Mouse (Mus musculus): ENCODE measurements around the gene Mlec. TPM values are rescaled to one million over a fixed set of nuclear protein-coding genes. Genes with fewer than 3 reads are reported as not detected.

Gene Mlec
- polyA plus RNA-seq, 1 experiment from 2014 or later: 71.6 TPM

Other genes with a start within 250 kb of the Mlec start
- gene Oasl1, start 234.9 kb downstream of the Mlec start, polyA plus RNA-seq (2014; fragmentation: Nextera tagmentation; extraction: Ambion mirVana): 1.7 and 2.3 TPM in 2 replicates
- 45.2 and 57.7 TPM in 2 replicates for gene 2210016L21Rik, start 216.0 kb downstream of the Mlec start, polyA plus RNA-seq (2014; fragmentation: Nextera tagmentation; extraction: Ambion mirVana)
- gene Hnf1a, start 187.1 kb downstream of the Mlec start, polyA plus RNA-seq (2014; fragmentation: Nextera tagmentation; extraction: Ambion mirVana): 8.4 and 10.0 TPM in 2 replicates
- 21.1 and 21.5 TPM in 2 replicates for gene Sppl3, start 147.0 kb downstream of the Mlec start, polyA plus RNA-seq (2014; fragmentation: Nextera tagmentation; extraction: Ambion mirVana)
- gene Gm10401, start 59.9 kb downstream of the Mlec start, polyA plus RNA-seq (2014; fragmentation: Nextera tagmentation; extraction: Ambion mirVana): 42.4 and 46.5 TPM in 2 replicates
- 53.3 and 57.3 TPM in 2 replicates for gene Acads, start 38.8 kb downstream of the Mlec start, polyA plus RNA-seq (2014; fragmentation: Nextera tagmentation; extraction: Ambion mirVana)
- 30.6 and 31.0 TPM in 2 replicates for gene Unc119b, start 23.2 kb downstream of the Mlec start, polyA plus RNA-seq (2014; fragmentation: Nextera tagmentation; extraction: Ambion mirVana)
- 1.2 and 1.3 TPM in 2 replicates for gene Cabp1, start 36.2 kb upstream of the Mlec start, polyA plus RNA-seq (2014; fragmentation: Nextera tagmentation; extraction: Ambion mirVana)
- gene Pop5, start 77.7 kb upstream of the Mlec start, polyA plus RNA-seq (2014; fragmentation: Nextera tagmentation; extraction: Ambion mirVana): 134 and 140 TPM in 2 replicates
- gene Rnf10, start 114.7 kb upstream of the Mlec start, polyA plus RNA-seq (2014; fragmentation: Nextera tagmentation; extraction: Ambion mirVana): 67.5 and 69.6 TPM in 2 replicates
- 54.4 and 57.6 TPM in 2 replicates for gene Coq5, start 121.5 kb upstream of the Mlec start, polyA plus RNA-seq (2014; fragmentation: Nextera tagmentation; extraction: Ambion mirVana)
- 1,564 and 1,605 TPM in 2 replicates for gene Dynll1, start 142.8 kb upstream of the Mlec start, polyA plus RNA-seq (2014; fragmentation: Nextera tagmentation; extraction: Ambion mirVana)
- 226 and 231 TPM in 2 replicates for gene Srsf9, start 169.0 kb upstream of the Mlec start, polyA plus RNA-seq (2014; fragmentation: Nextera tagmentation; extraction: Ambion mirVana)
- gene Gatc, start 183.0 kb upstream of the Mlec start, polyA plus RNA-seq (2014; fragmentation: Nextera tagmentation; extraction: Ambion mirVana): 33.7 and 40.2 TPM in 2 replicates
- gene Triap1, start 183.0 kb upstream of the Mlec start, polyA plus RNA-seq (2014; fragmentation: Nextera tagmentation; extraction: Ambion mirVana): 59.8 and 65.9 TPM in 2 replicates
- gene Cox6a1, start 190.8 kb upstream of the Mlec start, polyA plus RNA-seq (2014; fragmentation: Nextera tagmentation; extraction: Ambion mirVana): 1,031 and 1,178 TPM in 2 replicates

All from intestine, embryonic 14.5 days (tissue).